In genomic region chr10:66913627-66914026, GRCm38 (mm10) we compare ENCODE assay signal across 7 mouse cellular contexts.
A peak's percentile ranks its signal among the peaks of the same experiment; 100 is the strongest.
DNase-seq lines count a peak whose midpoint lies in the region; ATAC-seq lines count a peak whose summit lies in the region.

No protein-coding gene starts in this region.

- no peaks in the 10 kb centered on the region for H3K36me3 ChIP-seq in forebrain, embryonic 14.5 days (ENCODE audit: control insufficient read depth, insufficient read depth, low read length)
- no peaks in the 10 kb centered on the region for H3K36me3 ChIP-seq in midbrain, embryonic 16.5 days (ENCODE audit: control insufficient read depth, insufficient read depth, low read length)

- peaks cover 16% of the 10 kb centered on the region for H3K4me1 ChIP-seq in forebrain, embryonic 14.5 days (ENCODE audit: control insufficient read depth, insufficient read depth, low read length)
- H3K4me1 ChIP-seq in midbrain, embryonic 16.5 days (ENCODE audit: control insufficient read depth, insufficient read depth, low read length): peaks cover 11% of the 10 kb centered on the region

- no peak overlapping the region for H3K4me3 ChIP-seq in forebrain, embryonic 14.5 days (ENCODE audit: low read depth, low read length)
- H3K4me3 ChIP-seq in midbrain, embryonic 16.5 days (ENCODE audit: low read depth, low read length): no peak overlapping the region

- H3K4me2 ChIP-seq in forebrain, embryonic 14.5 days (ENCODE audit: low read length): no peak overlapping the region
- no peak overlapping the region for H3K4me2 ChIP-seq in midbrain, embryonic 16.5 days (ENCODE audit: low read length)

- H3K27me3 ChIP-seq in forebrain, embryonic 14.5 days (replicated peaks; ENCODE audit: control insufficient read depth, insufficient read depth, low read length): no peaks in the 10 kb centered on the region
- H3K27me3 ChIP-seq in midbrain, embryonic 16.5 days (ENCODE audit: control insufficient read depth, insufficient read depth, low read depth, low read length): no peaks in the 10 kb centered on the region

- peak; percentile 72 to 84 for DNase-seq in right cerebral cortex, postnatal 10 days (ENCODE audit: low spot score in 2 of 2)
- no peak for DNase-seq in right cerebral cortex, postnatal 25 days
- DNase-seq in forebrain, embryonic 14.5 days (ENCODE audit: low spot score): peak; percentile 88
- DNase-seq in kidney, postnatal 36 days: peak; percentile 71
- DNase-seq in gastrocnemius, postnatal 4 days (ENCODE audit: low spot score in 2 of 2): no peak

- peak overlapping the region; percentile 6; the same call in 1 of the 2 replicates for H3K27ac ChIP-seq in forebrain, embryonic 14.5 days (ENCODE audit: low read depth, low read length)
- no peak overlapping the region for H3K27ac ChIP-seq in midbrain, embryonic 16.5 days (ENCODE audit: low read length)

- H3K9ac ChIP-seq in forebrain, embryonic 14.5 days (ENCODE audit: low read length): no peak overlapping the region
- no peak overlapping the region for H3K9ac ChIP-seq in midbrain, embryonic 16.5 days (ENCODE audit: low read depth, low read length)

- H3K9me3 ChIP-seq in forebrain, embryonic 14.5 days (replicated peaks; ENCODE audit: control insufficient read depth, low read length): no peaks in the 10 kb centered on the region
- no peaks in the 10 kb centered on the region for H3K9me3 ChIP-seq in midbrain, embryonic 16.5 days (replicated peaks; ENCODE audit: control insufficient read depth, low read length, poor library complexity, severe bottlenecking)

- WGBS in forebrain, embryonic 14.5 days: 43% methylated on average over 8 of the region's 8 CpGs
- WGBS in midbrain, embryonic 16.5 days: 34% methylated on average over 7 of the region's 8 CpGs

- ATAC-seq in forebrain, embryonic 14.5 days: peak; percentile 55
- ATAC-seq in midbrain, embryonic 16.5 days: peak; percentile 51; the same call in 1 of the 2 replicates
- ATAC-seq in monocyte, adult 5-6 weeks (replicated peaks; ENCODE audit: insufficient number of reproducible peaks, low FRiP score, low TSS enrichment, poor library complexity, severe bottlenecking): no peak

Comparison
In these comparisons a context has a peak if more than half of its experiments do, and no peak if none do; other contexts are left out.
1. DNase-seq: peak in right cerebral cortex, postnatal 10 days (2 of 2), forebrain, embryonic 14.5 days (single experiment) and kidney, postnatal 36 days (2 of 2); none in right cerebral cortex, postnatal 25 days (single experiment) and gastrocnemius, postnatal 4 days (0 of 2).